Mouse (Mus musculus) liver, embryonic 14.5 days (tissue): ENCODE data around the gene Nf1.

Experiments
- CTCF ChIP-seq: IDR thresholded peaks from 2 replicates; pipeline ENCODE4 v1.5.1; 2016; ENCODE audit warnings: antibody characterized with exemption, low read depth, control low read depth
- EP300 ChIP-seq: IDR thresholded peaks from 2 replicates; pipeline ENCODE4 v1.6.1; 2016; ENCODE audit warnings: antibody characterized with exemption, low read depth

DNA sequence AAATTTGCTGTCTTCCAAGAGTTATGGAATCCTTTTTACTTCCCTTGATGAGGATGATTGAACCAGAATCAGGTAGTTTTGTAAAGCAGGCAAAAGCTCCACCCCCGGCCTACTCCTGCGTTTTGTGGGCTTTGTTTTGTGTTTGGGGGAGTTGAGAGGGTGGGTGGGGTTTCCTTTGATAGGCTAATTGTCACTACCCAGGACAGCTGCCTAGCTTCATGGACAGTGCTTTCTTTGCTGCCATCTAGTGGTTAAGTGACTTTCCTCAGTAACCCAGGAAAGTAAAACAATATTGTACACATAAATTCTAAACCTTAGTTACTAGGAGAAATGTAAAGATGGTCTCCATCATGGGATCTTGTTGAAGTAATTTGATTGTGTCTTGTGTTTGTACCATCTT lies 88.1 kb downstream of the Nf1 start:
- TF ChIP-seq CTCF, result peak; percentile 64
- TF ChIP-seq EP300, result no peak
